Mouse (Mus musculus): ENCODE results near the gene Ntpcr. TPM values are rescaled to one million over a fixed set of nuclear protein-coding genes. Genes with fewer than 3 reads are reported as not detected.

Ntpcr gene
- total RNA-seq, 2 experiments from 2014 or later = 28.5 to 66.2 TPM

GRCm38 (mm10) chr8:125763066-125763786 is 33.5 kb downstream of the Ntpcr start:
- ATAC-seq (replicated peaks; ENCODE audit: low FRiP score, low TSS enrichment, poor library complexity, severe bottlenecking) = peak; percentile 63

- no peak for ATAC-seq (replicated peaks; ENCODE audit: low FRiP score, low TSS enrichment, poor library complexity, severe bottlenecking)
These were observed 38.3 kb downstream of the Ntpcr start for GRCm38 (mm10) chr8:125768079-125768478.

GRCm38 (mm10) chr8:125772300-125772699 is 42.5 kb downstream of the Ntpcr start:
- ATAC-seq (replicated peaks; ENCODE audit: low FRiP score, low TSS enrichment, poor library complexity, severe bottlenecking) = no peak

GRCm38 (mm10) chr8:125773281-125773803 is 43.6 kb downstream of the Ntpcr start:
- ATAC-seq (replicated peaks; ENCODE audit: low FRiP score, low TSS enrichment, poor library complexity, severe bottlenecking) = no peak

DNA sequence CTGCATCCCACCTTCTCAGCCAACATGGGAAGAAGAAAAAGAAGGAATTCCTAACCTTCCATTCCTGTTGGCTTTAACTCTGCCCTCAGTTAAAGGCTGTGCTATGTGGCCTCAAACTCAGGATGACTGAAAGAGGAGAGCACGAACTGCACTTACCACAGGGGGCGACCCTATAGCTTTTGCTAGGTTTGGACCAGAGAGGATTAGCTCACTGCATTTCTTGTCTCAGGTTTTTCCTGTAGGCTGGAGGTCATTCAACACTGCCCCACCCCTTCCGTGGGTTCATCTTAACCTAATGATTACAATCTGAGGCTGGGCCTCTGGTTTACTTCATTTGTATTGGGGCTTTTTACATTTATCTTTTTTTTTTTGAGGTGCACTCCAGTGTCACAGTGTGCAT is 45.3 kb downstream of the Ntpcr start:
- ATAC-seq (replicated peaks; ENCODE audit: low FRiP score, low TSS enrichment, poor library complexity, severe bottlenecking) = 0 out of 2 replicates have a peak, but pooled peaks have one; percentile 20

- no peak for ATAC-seq (replicated peaks; ENCODE audit: low FRiP score, low TSS enrichment, poor library complexity, severe bottlenecking)
These were observed 46.6 kb downstream of the Ntpcr start for GRCm38 (mm10) chr8:125776314-125776713.

DNA sequence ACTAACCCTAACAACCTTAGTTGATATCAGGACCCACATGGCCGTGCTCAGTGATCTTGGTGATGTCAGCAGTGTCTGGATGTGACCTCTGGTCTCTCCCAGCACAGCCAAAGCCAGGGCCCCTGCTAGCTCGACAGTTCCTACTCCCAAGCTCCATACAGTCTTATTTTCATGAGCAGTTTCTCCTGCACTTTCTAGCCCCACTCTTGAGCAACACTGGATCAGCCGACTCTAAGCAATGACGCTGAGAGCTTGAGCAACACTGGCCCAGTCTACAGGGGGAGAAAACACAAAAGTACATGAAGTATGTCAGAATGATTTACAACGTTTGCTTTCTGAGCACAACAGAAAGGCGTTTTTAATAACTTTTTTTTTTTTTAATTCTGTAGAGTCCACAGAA is 47.0 kb downstream of the Ntpcr start:
- ATAC-seq (replicated peaks; ENCODE audit: low FRiP score, low TSS enrichment, poor library complexity, severe bottlenecking) = no peak

GRCm38 (mm10) chr8:125777478-125778164 is 47.9 kb downstream of the Ntpcr start:
- no peak for ATAC-seq (replicated peaks; ENCODE audit: low FRiP score, low TSS enrichment, poor library complexity, severe bottlenecking)

GRCm38 (mm10) chr8:125778919-125779318 is 49.2 kb downstream of the Ntpcr start:
- ATAC-seq (replicated peaks; ENCODE audit: low FRiP score, low TSS enrichment, poor library complexity, severe bottlenecking) = no peak

- no peak for ATAC-seq (replicated peaks; ENCODE audit: low FRiP score, low TSS enrichment, poor library complexity, severe bottlenecking)
These were observed 49.9 kb downstream of the Ntpcr start for GRCm38 (mm10) chr8:125779656-125780055.

DNA sequence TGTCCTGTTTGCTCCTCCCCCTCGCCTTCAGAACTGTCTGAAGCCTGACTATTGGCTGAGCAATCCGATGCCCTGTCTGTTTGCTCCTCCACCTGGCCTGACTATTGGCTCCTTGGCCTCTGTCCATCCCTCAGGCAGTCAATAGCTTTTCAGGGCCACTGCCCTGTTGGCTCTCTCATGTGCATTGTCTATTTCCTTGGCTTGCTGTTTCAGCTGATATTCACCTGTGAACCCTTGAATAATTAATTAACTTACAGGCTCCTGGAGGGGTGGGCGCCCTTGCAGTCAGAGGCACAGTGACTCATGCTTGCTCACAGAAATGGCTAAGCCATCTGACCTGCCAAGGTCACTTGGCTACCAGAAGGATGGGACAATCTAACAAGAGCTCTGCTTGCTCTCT is 52.4 kb downstream of the Ntpcr start:
- ATAC-seq (replicated peaks; ENCODE audit: low FRiP score, low TSS enrichment, poor library complexity, severe bottlenecking) = no peak

- ATAC-seq (replicated peaks; ENCODE audit: low FRiP score, low TSS enrichment, poor library complexity, severe bottlenecking) = peak; percentile 84
These were observed 57.1 kb downstream of the Ntpcr start for GRCm38 (mm10) chr8:125786886-125787285.

DNA sequence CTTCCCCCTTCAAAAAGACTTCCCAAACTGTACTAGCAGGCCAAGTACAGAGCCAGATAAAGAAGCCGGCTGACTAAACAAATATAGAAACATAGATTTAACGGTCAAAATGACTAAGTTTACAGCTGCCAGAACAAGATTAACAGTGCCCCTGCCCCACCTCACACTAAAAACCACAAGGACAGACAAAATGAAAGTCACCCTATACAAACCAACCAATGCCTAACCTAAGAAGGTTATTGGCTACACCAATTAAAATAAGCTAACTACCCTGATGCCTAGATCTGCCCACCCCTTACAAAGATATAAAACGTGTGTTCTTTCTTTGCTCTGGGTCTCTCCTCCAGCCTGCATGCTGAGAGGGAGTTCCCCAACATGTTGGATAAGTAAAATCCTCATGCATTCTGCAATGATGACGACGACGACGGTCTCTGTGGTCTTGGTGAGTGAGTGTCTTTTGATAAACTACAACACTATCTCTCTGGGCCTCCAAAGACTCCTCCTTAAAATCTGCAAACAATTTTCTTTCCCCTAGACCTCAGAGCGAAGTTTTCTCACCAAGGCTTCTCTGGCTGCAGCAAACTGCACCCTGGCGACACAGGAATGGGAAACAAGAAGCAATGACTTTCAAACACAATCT is 63.2 kb downstream of the Ntpcr start:
- ATAC-seq (replicated peaks; ENCODE audit: low FRiP score, low TSS enrichment, poor library complexity, severe bottlenecking) = peak; percentile 88

DNA sequence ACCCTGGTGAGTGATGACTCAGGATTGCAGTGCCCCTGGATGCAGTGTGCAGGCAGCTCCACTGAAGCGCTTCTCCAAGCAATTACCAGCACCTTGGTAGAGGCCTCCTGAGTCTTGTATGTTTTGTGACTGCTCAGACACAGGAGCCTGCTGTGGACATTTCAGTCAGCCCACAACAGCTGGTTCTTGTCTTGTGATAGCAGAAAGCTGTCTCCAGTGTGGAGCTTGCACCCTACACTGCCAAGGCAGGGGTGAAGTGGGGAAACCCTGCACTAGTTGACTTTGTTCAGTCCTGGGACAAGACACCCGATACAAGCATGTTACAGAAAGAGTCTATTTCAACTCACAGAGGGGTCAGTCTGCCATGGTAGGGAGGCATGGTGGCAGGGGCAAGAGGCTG is 65.6 kb downstream of the Ntpcr start:
- no peak for ATAC-seq (replicated peaks; ENCODE audit: low FRiP score, low TSS enrichment, poor library complexity, severe bottlenecking)

- no peak for ATAC-seq (replicated peaks; ENCODE audit: low FRiP score, low TSS enrichment, poor library complexity, severe bottlenecking)
These were observed 67.2 kb downstream of the Ntpcr start for GRCm38 (mm10) chr8:125796970-125797369.

Other genes starting within 250 kb of the Ntpcr start
- 0.89 and 0.94 TPM in 2 replicates for gene Sipa1l2, start 160.2 kb upstream of the Ntpcr start, total RNA-seq (2014; fragmentation: Nextera tagmentation)
- 0.42 and 1.1 TPM in 2 replicates for gene Sipa1l2, start 160.2 kb upstream of the Ntpcr start, total RNA-seq (2017)
- 0.45 and 1.2 TPM in 2 replicates for gene Map10, start 60.1 kb upstream of the Ntpcr start, total RNA-seq (2014; fragmentation: Nextera tagmentation)
- gene Map10, start 60.1 kb upstream of the Ntpcr start, total RNA-seq (2017) = 1.3 TPM in 1 of 2 replicates, not detected in the other
- not detected in 2 replicates for gene Pcnx2, start 168.4 kb downstream of the Ntpcr start, total RNA-seq (2014; fragmentation: Nextera tagmentation)
- gene Pcnx2, start 168.4 kb downstream of the Ntpcr start, total RNA-seq (2017) = not detected in 2 replicates
- gene Map3k21, start 180.5 kb downstream of the Ntpcr start, total RNA-seq (2014; fragmentation: Nextera tagmentation) = not detected in 2 replicates
- gene Map3k21, start 180.5 kb downstream of the Ntpcr start, total RNA-seq (2017) = not detected in 2 replicates